21 mouse cellular contexts compared by ENCODE assay signal in genomic region chr2:30899397-30900069, GRCm38 (mm10). TPM values are rescaled to one million over a fixed set of nuclear protein-coding genes. Genes with fewer than 3 reads are reported as not detected.
"Had no signal": no experiment of that assay in that cellular context is flagged by ENCODE, and none has a peak within 500 bp of the region (broad histone marks: within the 10 kb centered on the region; RNA-seq: fewer than 3 reads in every experiment).

No protein-coding gene starts in this region.

- H3K4me2 ChIP-seq: intestine, embryonic 15.5 days; liver, embryonic 11.5 days; lung, embryonic 14.5 days; midbrain, embryonic 12.5 days; neural tube, embryonic 13.5 days; stomach, embryonic 15.5 days had no signal

- H3K9me3 ChIP-seq: intestine, embryonic 15.5 days; midbrain, embryonic 12.5 days; neural tube, embryonic 13.5 days; stomach, embryonic 15.5 days had no signal

- H3K27ac ChIP-seq: intestine, embryonic 15.5 days; kidney, postnatal 0 days; liver, embryonic 14.5 days; midbrain, embryonic 12.5 days; neural tube, embryonic 13.5 days; stomach, embryonic 15.5 days had no signal

- ATAC-seq: intestine, embryonic 15.5 days; liver, postnatal 0 days; midbrain, embryonic 16.5 days had no signal

- H3K9ac ChIP-seq: intestine, embryonic 15.5 days; liver, embryonic 14.5 days; liver, postnatal 0 days; lung, embryonic 14.5 days; midbrain, embryonic 12.5 days; neural tube, embryonic 13.5 days; stomach, embryonic 15.5 days had no signal

- H3K36me3 ChIP-seq: intestine, embryonic 15.5 days; midbrain, embryonic 12.5 days; neural tube, embryonic 13.5 days; stomach, embryonic 15.5 days had no signal

- H3K4me3 ChIP-seq: intestine, embryonic 15.5 days; midbrain, embryonic 12.5 days; myocyte; neural tube, embryonic 13.5 days; stomach, embryonic 15.5 days had no signal

- DNase-seq: kidney, adult 2 months; kidney, postnatal 25 days; layer of hippocampus, adult 9-11 months; liver, postnatal 0 days; lung, embryonic 14.5 days; lung, postnatal 14 days; lung, postnatal 4 days; retina, postnatal 1 day; right cerebral cortex, postnatal 25 days; spleen, adult 18-20 months; thymus, postnatal 25 days had no signal

RNA-seq across cellular contexts. Expression of gene Ptges, which starts 30.1 kb away (rescaled TPM):
- total RNA-seq: neutrophil, adult 5-6 weeks had no signal
